Mouse (Mus musculus) heart, embryonic 15.5 days (tissue): ENCODE results near the gene Abcc1. TPM values are rescaled to one million over a fixed set of nuclear protein-coding genes. Genes with fewer than 3 reads are reported as not detected.

Source experiments
- ATAC-seq: fragments of 200-750 bp; cut with Nextera tagmentation; replicated peaks from 2 replicates; pipeline ENCODE4 v1.8.0; 2017; ENCODE audit warnings: low read depth, moderate TSS enrichment; ENCODE audit not compliant: insufficient number of reproducible peaks, insufficient read depth, low FRiP score
- H3K27ac ChIP-seq: fragments of 300-500 bp; sonication (generic); 2 replicates; pipeline ENCODE4 v1.5.1; 2015; ENCODE audit warnings: mild to moderate bottlenecking, inconsistent platforms
- H3K27me3 ChIP-seq: fragments of 300-500 bp; sonication (generic); 2 replicates; pipeline ENCODE4 v1.6.1; 2015; ENCODE audit warnings: inconsistent platforms
- H3K36me3 ChIP-seq: fragments of 300-500 bp; sonication (generic); 2 replicates; pipeline ENCODE4 v1.6.1; 2015; ENCODE audit warnings: mild to moderate bottlenecking, inconsistent platforms
- H3K4me1 ChIP-seq: fragments of 300-500 bp; sonication (generic); replicated peaks from 2 replicates; pipeline ENCODE4 v1.6.1; 2015; ENCODE audit warnings: inconsistent platforms
- H3K4me2 ChIP-seq: fragments of 300-500 bp; sonication (generic); 2 replicates; pipeline ENCODE4 v1.6.1; 2015; ENCODE audit warnings: inconsistent platforms, mild to moderate bottlenecking, moderate library complexity
- H3K4me3 ChIP-seq: fragments of 300-500 bp; sonication (generic); 2 replicates; pipeline ENCODE4 v1.5.1; 2015; ENCODE audit warnings: mild to moderate bottlenecking, inconsistent platforms
- H3K9ac ChIP-seq: fragments of 300-500 bp; sonication (generic); 2 replicates; pipeline ENCODE4 v1.6.1; 2015; ENCODE audit warnings: mild to moderate bottlenecking, inconsistent platforms
- H3K9me3 ChIP-seq: fragments of 300-500 bp; sonication (generic); replicated peaks from 2 replicates; pipeline ENCODE4 v1.6.1; 2016; ENCODE audit warnings: inconsistent platforms
- WGBS: fragments of 180-500 bp; shearing (Covaris S2); methylation state at CpG from one replicate; pipeline ENCODE4 v1.1.7; 2015; ENCODE audit warnings: mixed read lengths; 5-methylcytosine and 5-hydroxymethylcytosine counted together
- polyA plus RNA-seq: library from polyadenylated mRNA; unstranded; fragments of >200 nt; fragmentation: Nextera tagmentation; extraction: Ambion mirVana; gene quantifications from 2 replicates; pipeline ENCODE4 v1.2.1, GENCODE M21; 2015

Abcc1 gene
- polyA plus RNA-seq, 1 experiment from 2014 or later: 2.8 TPM

- H3K27me3 ChIP-seq: no peaks in the 10 kb centered on the region
- no peak overlapping the region for H3K9ac ChIP-seq
- no peaks in the 10 kb centered on the region for H3K9me3 ChIP-seq
- no peak overlapping the region for H3K4me3 ChIP-seq
- H3K4me1 ChIP-seq: no peaks in the 10 kb centered on the region
- no peaks in the 10 kb centered on the region for H3K36me3 ChIP-seq
- ATAC-seq: no peak
- H3K4me2 ChIP-seq: no peak overlapping the region
- 88% methylated on average over 7 of the region's 7 CpGs for WGBS
- H3K27ac ChIP-seq: no peak overlapping the region
These were observed 112.3 kb downstream of the Abcc1 start for GRCm38 (mm10) chr16:14473686-14474085.

GRCm38 (mm10) chr16:14475001-14475400 is 113.6 kb downstream of the Abcc1 start:
- Histone ChIP-seq H3K27me3 (no peaks in the 10 kb centered on the region), H3K4me1 (no peaks in the 10 kb centered on the region), H3K27ac (no peak overlapping the region), H3K9ac (no peak overlapping the region), H3K4me3 (no peak overlapping the region), H3K4me2 (no peak overlapping the region), H3K36me3 (no peaks in the 10 kb centered on the region), H3K9me3 (no peaks in the 10 kb centered on the region)
- 88% methylated on average over 2 of the region's 2 CpGs for WGBS
- no peak for ATAC-seq

- no peak overlapping the region for H3K27ac ChIP-seq
- no peak overlapping the region for H3K4me2 ChIP-seq
- H3K4me1 ChIP-seq: no peaks in the 10 kb centered on the region
- H3K9ac ChIP-seq: no peak overlapping the region
- H3K4me3 ChIP-seq: no peak overlapping the region
- no peaks in the 10 kb centered on the region for H3K9me3 ChIP-seq
- WGBS: 74% methylated on average over 8 of the region's 8 CpGs
- no peak for ATAC-seq
- no peaks in the 10 kb centered on the region for H3K36me3 ChIP-seq
- no peaks in the 10 kb centered on the region for H3K27me3 ChIP-seq
These were observed 114.7 kb downstream of the Abcc1 start for GRCm38 (mm10) chr16:14476056-14476455.

- Histone ChIP-seq H3K9me3 (no peaks in the 10 kb centered on the region), H3K4me2 (no peak overlapping the region), H3K27me3 (no peaks in the 10 kb centered on the region), H3K4me1 (no peaks in the 10 kb centered on the region), H3K27ac (no peak overlapping the region), H3K9ac (no peak overlapping the region), H3K4me3 (no peak overlapping the region), H3K36me3 (no peaks in the 10 kb centered on the region)
- 86% methylated on average over 9 of the region's 9 CpGs for WGBS
- ATAC-seq: no peak
These were observed 115.5 kb downstream of the Abcc1 start for GRCm38 (mm10) chr16:14476701-14477400.

GRCm38 (mm10) chr16:14477510-14478300 is 116.3 kb downstream of the Abcc1 start:
- no peaks in the 10 kb centered on the region for H3K9me3 ChIP-seq
- WGBS: 59% methylated on average over 10 of the region's 10 CpGs
- H3K27ac ChIP-seq: no peak overlapping the region
- no peak overlapping the region for H3K4me2 ChIP-seq
- no peaks in the 10 kb centered on the region for H3K36me3 ChIP-seq
- no peaks in the 10 kb centered on the region for H3K27me3 ChIP-seq
- H3K4me1 ChIP-seq: no peaks in the 10 kb centered on the region
- no peak overlapping the region for H3K4me3 ChIP-seq
- ATAC-seq: no peak
- no peak overlapping the region for H3K9ac ChIP-seq

GRCm38 (mm10) chr16:14479641-14480040 is 118.3 kb downstream of the Abcc1 start:
- 86% methylated on average over 2 of the region's 2 CpGs for WGBS
- no peaks in the 10 kb centered on the region for H3K4me1 ChIP-seq
- ATAC-seq: no peak

GRCm38 (mm10) chr16:14483221-14483620 is 121.9 kb downstream of the Abcc1 start:
- Histone ChIP-seq H3K36me3 (no peaks in the 10 kb centered on the region), H3K27me3 (no peaks in the 10 kb centered on the region), H3K4me2 (no peak overlapping the region), H3K27ac (no peak overlapping the region), H3K9ac (no peak overlapping the region), H3K9me3 (no peaks in the 10 kb centered on the region), H3K4me3 (no peak overlapping the region), H3K4me1 (no peaks in the 10 kb centered on the region)
- WGBS: 73% methylated on average over 1 of the region's 1 CpGs
- ATAC-seq: no peak

More at GRCm38 (mm10) chr16:14479641-14480040, 118.3 kb downstream of the Abcc1 start:
- H3K9ac ChIP-seq: no peak overlapping the region
- no peaks in the 10 kb centered on the region for H3K36me3 ChIP-seq
- no peaks in the 10 kb centered on the region for H3K27me3 ChIP-seq
- no peak overlapping the region for H3K4me2 ChIP-seq
- no peaks in the 10 kb centered on the region for H3K9me3 ChIP-seq
- H3K4me3 ChIP-seq: no peak overlapping the region
- H3K27ac ChIP-seq: no peak overlapping the region

- no peaks in the 10 kb centered on the region for H3K36me3 ChIP-seq
- no peak for ATAC-seq
- no peak overlapping the region for H3K27ac ChIP-seq
- no peak overlapping the region for H3K9ac ChIP-seq
- WGBS: 68% methylated on average over 2 of the region's 2 CpGs
- H3K4me2 ChIP-seq: no peak overlapping the region
- H3K9me3 ChIP-seq: no peaks in the 10 kb centered on the region
- no peaks in the 10 kb centered on the region; the same call in 1 of the 2 replicates for H3K27me3 ChIP-seq
- H3K4me1 ChIP-seq: no peaks in the 10 kb centered on the region
- H3K4me3 ChIP-seq: no peak overlapping the region
These were observed 132.2 kb downstream of the Abcc1 start for GRCm38 (mm10) chr16:14493491-14494114.

- Histone ChIP-seq H3K4me3 (no peak overlapping the region), H3K4me2 (no peak overlapping the region), H3K9me3 (no peaks in the 10 kb centered on the region), H3K36me3 (no peaks in the 10 kb centered on the region), H3K27ac (no peak overlapping the region), H3K27me3 (no peaks in the 10 kb centered on the region), H3K9ac (no peak overlapping the region), H3K4me1 (no peaks in the 10 kb centered on the region)
- WGBS: 77% methylated on average over 8 of the region's 8 CpGs
- no peak for ATAC-seq
These were observed 140.4 kb downstream of the Abcc1 start for GRCm38 (mm10) chr16:14501649-14502360.

GRCm38 (mm10) chr16:14506461-14506860 is 145.1 kb downstream of the Abcc1 start:
- Histone ChIP-seq H3K36me3 (no peaks in the 10 kb centered on the region), H3K4me1 (no peaks in the 10 kb centered on the region), H3K27ac (no peak overlapping the region), H3K4me3 (no peak overlapping the region), H3K27me3 (no peaks in the 10 kb centered on the region), H3K9me3 (no peaks in the 10 kb centered on the region), H3K9ac (no peak overlapping the region), H3K4me2 (no peak overlapping the region)
- WGBS: 28% methylated on average over 2 of the region's 2 CpGs
- ATAC-seq: no peak
